Mouse (Mus musculus): ENCODE results near the gene Fndc3b. TPM values are rescaled to one million over a fixed set of nuclear protein-coding genes. Genes with fewer than 3 reads are reported as not detected.

The Fndc3b gene
- 10 to 100 TPM; 58.5 to 69.4 TPM for total RNA-seq (2021)

DNA sequence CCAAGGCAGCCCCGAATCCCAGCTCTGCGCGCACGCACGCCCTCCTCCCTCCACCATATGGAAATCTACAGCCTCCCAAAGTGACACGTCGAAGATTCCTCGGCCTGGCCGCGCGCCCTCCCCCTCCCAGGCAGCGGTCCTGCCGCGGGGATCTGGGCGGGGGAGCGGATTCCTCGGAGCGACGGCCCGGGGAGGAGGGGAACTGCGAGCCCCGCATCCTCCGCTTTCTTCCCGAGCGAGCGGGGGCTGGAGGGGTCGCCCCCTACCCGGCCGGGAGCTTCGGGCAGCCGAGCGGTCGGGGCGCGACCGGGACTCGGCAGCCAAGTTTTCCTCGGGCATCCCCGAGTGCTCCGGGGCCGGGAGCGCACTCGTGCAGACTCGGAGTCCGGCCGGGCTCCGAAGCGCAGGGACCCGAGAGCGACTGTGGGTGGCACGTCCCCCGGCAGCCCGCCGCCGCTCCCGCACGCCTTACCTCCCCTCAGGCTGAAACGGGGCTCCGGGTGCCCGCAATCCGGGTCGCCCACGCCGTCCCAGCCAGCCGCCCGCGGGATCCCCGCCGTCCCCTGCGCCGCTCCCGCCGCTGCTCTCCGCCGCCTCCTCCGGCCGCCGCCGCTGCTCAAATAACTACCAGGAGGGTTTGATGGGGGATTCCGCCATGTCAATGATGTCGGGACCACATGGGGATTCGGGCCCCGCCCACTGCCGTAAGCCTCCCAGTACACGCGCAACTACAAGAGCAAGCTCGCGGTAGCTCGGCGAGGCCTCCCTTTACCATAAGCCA, at the start of gene Fndc3b:
Gene Fndc3b, minus strand, starts transcription at position 660 of the 781 bp plus-strand sequence.
- peak; percentile 88 for DNase-seq (ENCODE audit: low spot score)
- intact Hi-C loops (cut with DNase I) = loop anchor here (2.0 to 5.0 kb wide), 3 partner anchors 151 to 244 kb away; partner anchors contain the start of gene Pld1

DNA sequence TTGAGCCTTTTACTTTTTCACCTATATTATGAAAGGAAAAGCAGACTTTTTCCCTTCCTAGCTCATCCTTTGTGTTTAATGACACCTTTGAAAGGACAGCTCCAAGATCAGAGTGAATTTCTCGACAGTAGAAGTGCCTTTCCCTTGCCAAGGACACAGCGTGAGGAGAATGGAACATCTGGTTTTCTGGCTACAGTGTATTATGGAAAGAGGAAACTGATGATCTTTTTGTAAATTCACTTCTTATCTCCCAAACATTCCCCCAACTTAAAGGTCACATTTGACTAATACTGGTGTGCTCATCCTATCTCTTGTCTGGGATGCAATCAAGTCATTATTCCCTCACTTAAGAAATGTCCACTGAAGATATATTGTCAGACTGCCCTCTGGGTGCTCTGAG, 49.2 kb upstream of the Fndc3b start:
- no peak for DNase-seq (ENCODE audit: low spot score)
- intact Hi-C loops (cut with DNase I) = no loop called here

DNA sequence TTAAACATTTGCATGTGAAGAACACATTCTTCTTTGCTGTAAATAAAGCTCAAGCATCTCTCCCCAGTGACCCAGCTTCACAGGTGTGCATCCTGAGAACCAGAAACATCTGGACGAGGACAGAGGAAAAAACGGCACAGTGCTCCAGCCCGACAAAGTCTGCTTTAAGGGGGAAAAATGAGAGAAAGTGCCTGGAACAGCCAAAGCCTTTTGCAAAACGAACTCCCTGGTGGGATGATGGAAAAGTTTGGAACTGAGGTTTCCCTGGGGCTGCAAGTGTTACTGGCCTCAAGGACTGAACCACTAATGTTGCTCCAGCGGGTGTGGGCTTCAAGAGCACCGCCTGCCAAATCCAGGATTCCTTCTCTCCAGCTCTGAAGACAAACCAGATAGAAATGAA, 47.9 kb upstream of the Fndc3b start:
- intact Hi-C loops (cut with DNase I) = no loop called here
- DNase-seq (ENCODE audit: low spot score) = peak; percentile 64

DNA sequence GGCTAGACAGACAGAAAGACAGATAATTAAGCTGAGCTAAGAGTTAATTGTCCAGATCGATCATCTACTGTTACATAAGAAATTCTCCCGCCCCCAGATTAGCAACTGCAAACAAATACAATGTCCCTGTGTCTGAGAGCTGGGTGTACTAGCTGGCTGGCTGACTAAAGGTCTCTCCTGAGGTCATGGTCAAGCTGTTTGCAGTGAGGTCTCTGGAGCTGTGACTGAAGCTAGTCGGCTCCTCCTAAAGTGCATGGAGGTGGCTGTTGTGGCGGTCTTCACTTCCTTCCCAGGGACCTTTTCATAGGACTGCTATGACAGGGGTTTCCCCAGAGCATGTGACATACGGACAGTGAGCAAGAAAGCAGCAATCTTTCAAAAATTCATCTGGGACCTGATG, 40.5 kb upstream of the Fndc3b start:
- DNase-seq (ENCODE audit: low spot score) = no peak
- intact Hi-C loops (cut with DNase I) = no loop called here

DNA sequence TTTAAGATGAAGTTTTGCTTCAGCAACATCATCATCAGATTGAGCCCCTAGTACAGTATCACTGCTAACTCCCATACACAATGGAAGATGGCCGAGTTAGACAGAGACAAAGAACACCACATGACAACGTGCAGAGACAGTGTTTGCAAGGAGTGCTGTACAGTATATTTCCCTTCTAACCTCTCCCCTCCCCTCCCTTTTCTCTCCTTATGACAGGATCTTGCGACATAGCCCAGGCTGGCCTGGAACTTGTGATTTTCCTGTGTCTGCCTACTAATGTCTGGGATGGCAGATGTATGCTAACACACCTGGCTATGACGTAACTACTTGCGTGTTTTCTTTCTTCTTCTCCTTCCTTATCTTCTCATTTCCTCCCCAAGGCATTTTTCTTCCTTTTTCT, 40.0 kb upstream of the Fndc3b start:
- DNase-seq (ENCODE audit: low spot score) = no peak
- intact Hi-C loops (cut with DNase I) = no loop called here

DNA sequence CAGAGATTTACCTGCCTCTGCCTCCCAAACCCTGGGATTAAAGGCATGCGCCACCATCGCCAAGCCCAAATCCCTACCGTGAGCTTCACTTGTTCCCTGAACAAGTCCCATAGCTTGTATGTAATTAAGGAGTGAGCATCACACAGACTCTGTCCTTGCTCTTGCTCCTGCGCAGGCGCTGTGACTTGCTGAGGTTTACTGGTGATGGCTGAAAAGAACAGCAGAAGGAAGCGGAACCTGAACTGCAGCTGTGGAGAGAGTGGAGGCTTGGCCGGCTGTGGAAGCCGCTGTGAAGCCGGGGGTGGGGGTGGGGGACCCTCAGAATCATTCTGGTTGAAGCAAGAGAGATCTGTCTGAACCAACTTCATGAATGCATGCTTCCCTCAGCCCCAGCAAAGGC, 34.5 kb upstream of the Fndc3b start:
- no peak for DNase-seq (ENCODE audit: low spot score)
- intact Hi-C loops (cut with DNase I) = no loop called here

DNA sequence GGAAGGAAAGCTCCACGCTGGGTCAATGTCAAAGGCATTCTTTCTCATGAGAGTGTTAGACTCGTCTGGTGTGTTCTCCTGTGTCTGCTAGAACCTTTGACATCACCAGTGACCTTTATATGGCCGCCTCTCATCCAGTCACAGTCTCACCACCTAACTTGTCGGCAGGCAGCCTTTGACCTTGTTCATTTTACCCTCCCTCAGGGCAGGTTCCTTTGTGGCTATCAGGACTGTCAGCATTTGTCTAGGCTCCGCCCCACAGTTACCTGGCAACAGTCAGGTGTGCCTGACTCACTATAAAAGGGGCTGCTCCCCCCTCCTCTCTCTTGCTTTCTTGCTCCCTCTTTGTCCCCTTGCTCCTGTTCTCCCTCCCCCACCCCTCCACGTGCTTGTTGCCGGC, 33.6 kb upstream of the Fndc3b start:
- no peak for DNase-seq (ENCODE audit: low spot score)
- intact Hi-C loops (cut with DNase I) = no loop called here

DNA sequence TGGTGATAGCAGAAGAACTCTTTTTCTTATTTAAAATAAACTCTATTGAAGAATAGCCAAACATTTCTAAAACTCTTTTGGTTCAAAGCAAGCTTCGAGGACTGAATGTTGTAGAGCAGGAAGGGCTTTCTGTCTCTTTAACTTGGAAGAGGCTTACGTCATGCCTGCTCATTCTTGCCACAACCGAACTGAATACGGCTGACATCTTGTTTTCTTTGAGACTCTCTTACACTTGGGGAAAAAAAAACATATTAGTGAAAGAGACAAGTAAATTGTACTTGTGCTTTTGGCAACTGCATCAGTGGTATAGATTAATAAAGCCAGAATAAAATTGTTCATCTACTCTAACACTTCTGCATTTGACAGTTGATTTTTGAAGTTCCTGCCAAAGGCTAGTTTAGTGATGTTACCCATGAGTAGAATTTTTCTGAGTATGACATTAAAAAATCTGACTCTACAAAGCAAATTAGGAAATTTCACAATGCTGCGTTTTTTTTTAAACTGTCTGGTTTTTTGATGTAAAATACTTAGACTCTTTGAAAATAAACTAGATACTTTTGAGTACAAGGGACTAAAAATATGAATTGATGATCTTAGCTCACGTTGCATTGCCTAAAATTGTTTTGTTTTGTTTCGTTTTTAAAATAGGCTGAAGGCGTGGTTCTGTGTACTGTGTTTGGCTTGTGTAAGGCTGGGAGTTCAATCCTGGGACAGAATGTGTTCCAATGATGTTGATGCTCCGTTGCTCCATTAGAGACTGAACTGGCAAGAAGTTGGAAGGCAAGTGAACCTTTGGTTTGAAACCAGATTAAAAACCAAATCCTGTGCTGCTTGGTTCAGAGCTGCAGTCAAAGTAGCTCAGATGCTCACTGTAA, 32.4 kb upstream of the Fndc3b start:
- DNase-seq (ENCODE audit: low spot score) = no peak
- intact Hi-C loops (cut with DNase I) = no loop called here

DNA sequence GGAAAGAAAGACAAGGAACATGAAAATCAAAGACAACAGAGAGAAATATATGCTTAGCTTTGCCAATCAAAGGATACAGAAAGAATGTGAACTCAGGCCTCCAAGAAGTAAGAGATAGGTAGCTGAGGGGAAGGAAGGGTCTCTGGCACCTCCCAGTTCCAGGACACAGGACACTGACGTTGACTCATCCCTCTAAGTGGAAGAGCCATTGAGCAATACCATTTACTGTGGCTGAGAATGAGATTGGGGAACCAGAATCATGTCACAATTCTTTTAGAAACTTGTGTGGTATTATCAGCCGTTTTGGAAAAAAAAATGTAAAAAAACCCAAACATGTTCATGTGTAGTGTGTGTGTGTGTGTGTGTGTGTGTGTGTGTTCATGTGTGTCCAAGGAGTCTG, 31.0 kb upstream of the Fndc3b start:
- intact Hi-C loops (cut with DNase I) = no loop called here
- DNase-seq (ENCODE audit: low spot score) = no peak

DNA sequence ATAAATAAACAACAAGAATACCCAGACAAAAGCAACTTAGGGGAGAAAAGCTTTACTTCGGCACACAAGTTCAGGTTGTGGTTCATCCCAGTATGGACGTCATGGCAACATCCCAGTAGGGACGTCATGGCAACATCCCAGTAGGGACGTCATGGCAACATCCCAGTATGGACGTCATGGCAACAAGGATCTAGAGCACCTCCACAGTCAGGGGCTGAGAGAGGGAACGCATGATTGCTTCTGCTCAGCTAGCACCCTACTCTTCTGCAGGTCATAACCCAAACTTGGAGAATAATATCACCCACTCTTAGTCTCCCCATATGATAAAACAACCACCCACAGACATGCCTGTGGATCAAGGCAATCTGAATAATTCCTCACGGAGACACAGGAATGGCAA, 29.0 kb upstream of the Fndc3b start:
- intact Hi-C loops (cut with DNase I) = no loop called here
- DNase-seq (ENCODE audit: low spot score) = no peak

DNA sequence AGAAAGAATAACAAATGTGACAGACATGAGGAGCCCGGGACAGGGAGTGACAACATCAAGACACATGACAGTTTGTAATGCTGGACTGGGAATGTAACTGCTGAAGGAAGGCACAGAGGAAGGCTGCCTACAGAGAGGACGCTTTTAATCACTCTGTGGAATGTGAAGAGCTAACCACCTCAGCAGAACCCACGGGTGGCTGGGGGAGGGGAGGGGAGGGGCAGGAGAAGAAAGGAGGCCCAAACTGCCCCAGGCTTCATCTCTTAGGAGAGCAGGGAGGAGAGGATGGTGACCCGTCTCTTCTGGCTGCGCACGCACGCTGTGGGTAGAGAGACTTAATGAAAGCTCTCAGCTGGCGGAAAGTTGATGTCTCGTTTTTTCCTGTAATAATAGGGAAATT, 25.1 kb upstream of the Fndc3b start:
- DNase-seq (ENCODE audit: low spot score) = no peak
- intact Hi-C loops (cut with DNase I) = no loop called here

DNA sequence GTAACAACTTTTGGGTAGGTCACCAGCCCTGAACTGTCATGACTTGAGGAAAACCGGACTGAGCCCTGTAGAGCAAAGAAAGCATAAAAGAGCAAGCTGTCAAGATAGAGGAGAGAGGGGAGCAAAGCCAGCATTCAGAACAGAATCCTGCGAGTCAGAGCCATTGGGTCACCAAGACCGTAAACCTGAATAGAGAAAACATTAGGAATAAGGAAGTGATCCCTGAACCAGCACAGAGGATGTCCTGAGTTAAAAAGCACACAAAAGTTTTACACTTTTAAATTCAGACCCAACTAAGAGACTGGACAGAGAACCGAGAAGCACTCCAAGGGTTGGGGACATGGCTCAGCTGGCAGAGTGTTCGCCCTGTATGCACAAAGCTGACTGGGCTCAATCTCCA, 24.0 kb upstream of the Fndc3b start:
- intact Hi-C loops (cut with DNase I) = no loop called here
- DNase-seq (ENCODE audit: low spot score) = no peak

DNA sequence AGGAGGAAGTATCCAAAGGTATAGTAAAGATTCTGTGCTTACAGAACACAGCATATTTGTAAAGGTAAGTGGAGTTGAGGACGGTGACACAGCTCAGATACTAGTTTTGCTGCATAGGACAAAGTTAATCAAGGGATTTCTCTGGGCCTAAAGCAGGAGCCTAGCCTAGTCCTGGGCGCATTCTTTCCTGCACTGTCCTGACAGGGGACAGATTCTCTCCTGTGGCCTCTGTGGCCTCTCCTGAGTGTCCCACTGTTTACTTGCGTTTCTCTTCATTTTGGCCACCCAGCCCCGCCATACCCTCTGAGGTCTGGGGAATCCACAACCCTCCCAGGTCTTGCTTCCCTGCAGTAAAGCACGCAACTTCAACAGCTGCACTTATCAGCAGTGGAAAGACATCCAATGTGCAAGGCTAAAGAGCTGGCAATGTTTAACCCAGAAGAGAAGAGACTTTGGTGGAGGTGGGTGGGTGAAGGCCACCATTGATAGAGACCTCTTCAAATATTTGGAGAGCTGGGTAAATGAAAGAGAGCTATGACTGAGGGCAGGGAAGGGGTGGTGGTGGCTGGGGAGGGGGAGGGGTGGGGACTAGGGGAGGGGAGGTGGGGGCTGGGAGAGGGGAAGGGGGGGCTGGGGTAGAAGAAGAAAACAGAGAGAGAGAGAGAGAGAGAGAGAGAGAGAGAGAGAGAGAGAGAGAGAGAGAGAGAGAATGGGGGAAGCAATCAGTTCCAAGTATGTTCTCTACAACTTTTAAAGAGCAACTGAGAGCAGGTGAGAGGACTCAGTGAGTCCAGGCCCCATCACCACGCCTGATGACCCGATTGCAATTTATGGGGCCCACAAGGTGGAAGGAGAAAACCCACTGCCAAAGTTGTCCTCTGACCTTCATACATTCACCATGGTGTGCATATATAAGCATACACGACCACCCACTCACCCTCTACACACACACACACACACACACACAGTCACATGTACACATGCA, 18.0 kb upstream of the Fndc3b start:
- intact Hi-C loops (cut with DNase I) = no loop called here
- DNase-seq (ENCODE audit: low spot score) = no peak

DNA sequence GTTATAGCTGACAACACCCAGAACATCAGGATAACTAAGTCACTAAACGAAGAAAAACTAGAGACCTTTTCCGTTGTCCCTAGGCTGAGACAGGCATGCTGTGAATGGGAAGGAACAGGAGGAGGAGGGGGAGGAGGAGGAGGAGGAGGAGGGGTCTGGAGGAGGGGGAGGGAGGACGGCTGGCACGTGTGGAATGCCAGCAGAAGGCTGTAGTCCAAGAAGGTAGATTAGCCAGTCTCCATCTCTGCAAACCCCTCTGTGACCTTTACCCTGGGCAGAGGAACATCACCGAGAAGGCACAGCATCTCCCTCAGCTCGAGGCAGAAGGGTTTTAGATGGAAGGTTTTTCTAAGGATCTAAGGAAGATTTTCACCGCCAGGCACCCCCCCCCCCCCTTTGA, 17.1 kb upstream of the Fndc3b start:
- intact Hi-C loops (cut with DNase I) = no loop called here
- no peak for DNase-seq (ENCODE audit: low spot score)

DNA sequence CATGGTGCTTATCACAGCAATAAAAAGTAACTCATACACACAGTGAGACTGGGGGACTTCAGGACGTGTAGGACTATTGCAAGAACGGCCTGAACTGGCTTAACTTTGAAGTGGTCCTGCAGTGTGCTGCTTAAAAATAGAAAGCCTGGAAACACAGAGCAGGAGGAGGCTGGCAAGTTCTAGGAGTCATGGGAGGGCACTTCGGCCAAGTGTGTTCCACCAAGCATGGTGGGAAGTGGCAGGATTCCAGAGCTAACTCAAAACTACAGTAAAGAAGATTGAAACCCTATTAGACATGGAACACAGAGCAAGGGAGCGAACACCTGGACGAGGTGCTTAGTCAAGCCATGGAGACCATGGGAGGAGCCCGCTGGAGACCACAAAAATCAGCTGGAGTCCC, 14.6 kb upstream of the Fndc3b start:
- intact Hi-C loops (cut with DNase I) = no loop called here

DNA sequence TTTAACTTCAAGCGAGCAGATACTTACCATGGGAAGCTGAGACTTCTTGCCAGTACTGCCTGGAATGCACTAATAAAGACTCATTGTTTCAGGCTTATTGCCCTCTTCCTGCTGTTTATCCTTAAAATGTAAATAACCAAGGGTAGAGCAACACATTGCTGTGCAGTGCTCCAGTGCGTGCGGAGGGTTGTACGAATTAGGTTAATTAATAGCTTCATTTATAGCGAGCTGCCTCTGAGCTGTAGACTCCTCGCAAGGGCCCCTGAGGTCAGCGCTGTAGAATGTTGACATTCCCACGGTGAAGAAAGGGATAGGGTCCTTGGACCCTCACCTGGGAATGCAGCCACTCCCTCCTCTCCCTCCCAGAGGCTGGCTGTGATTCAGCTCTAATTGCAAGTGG, 13.1 kb upstream of the Fndc3b start:
- no peak for DNase-seq (ENCODE audit: low spot score)

More for the DNA sequence above, 14.6 kb upstream of the Fndc3b start:
- DNase-seq (ENCODE audit: low spot score) = no peak

DNA sequence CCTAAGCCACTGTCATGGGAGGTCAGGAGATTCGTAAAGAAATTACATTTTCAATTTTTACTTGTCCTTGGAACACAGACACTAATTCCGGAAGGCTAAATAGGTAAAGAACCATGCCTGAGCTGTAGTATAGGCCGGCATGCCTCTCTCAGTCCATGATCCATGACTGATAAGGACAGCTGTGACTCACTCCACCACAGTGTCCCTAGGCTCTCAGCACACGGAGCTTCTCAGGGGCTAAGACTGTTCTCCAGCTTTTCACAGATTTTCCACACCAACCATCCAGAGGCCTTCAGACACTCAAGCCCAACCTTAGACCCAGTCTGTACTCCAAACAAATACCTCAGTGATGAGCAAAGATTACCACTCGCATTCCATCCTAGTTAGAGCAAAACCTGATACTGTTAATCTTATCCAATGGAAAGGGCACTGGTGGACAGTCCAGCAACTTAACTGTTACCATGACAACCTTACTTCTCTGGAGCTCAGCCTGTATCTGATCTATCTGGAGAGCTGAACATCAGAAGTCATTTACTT, 7.8 kb upstream of the Fndc3b start:
- intact Hi-C loops (cut with DNase I) = no loop called here
- no peak for DNase-seq (ENCODE audit: low spot score)

More for the DNA sequence above, 13.1 kb upstream of the Fndc3b start:
- intact Hi-C loops (cut with DNase I) = no loop called here

DNA sequence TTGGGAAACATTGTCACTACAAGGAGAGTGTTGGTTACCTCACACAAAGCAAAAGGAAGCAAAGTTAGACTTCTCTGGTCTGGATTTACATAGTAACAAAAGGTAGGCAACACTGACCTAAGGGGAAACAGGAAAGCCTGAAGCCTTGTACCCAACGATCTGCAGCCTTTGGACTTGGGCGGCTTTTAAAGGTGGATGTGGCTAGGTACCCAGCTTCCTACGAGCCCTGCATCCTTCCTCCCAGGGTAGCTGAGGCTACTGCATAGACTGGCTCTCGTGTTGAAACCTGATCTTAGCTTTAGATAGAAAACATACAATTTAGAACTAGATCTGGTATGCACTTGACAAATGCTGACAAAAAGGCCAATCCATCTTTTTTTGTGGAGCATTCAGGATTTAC, 2.9 kb upstream of the Fndc3b start:
- DNase-seq (ENCODE audit: low spot score) = no peak
- intact Hi-C loops (cut with DNase I) = loop anchor here (5.0 kb wide), 2 partner anchors 148 to 247 kb away; no protein-coding TSS in a partner anchor

DNA sequence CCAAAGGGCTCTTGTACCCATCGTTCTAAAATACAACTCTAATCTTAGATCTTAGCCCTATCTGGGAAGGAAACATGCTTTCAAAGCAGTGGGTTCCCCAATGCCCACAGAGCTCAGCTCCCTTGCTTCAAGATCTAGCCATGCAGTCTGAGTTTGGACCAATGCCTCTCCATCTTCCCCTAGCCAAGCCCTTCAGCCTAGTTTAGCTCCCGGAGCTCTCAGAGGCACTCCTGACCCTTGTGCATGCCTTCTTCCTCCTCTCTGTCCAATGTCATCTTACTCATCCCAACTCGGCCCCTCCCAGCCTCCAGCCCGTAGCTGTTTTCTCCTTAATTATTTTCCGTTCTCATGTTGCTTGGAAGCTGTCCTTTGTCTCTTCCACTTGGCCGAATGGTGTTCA, 1.3 kb upstream of the Fndc3b start:
- intact Hi-C loops (cut with DNase I) = loop anchor here (5.0 kb wide), 2 partner anchors 150 to 245 kb away; no protein-coding TSS in a partner anchor
- no peak for DNase-seq (ENCODE audit: low spot score)
